Mouse (Mus musculus) forebrain, embryonic 11.5 days (tissue): ENCODE data around the gene Rasgrp1. TPM values are rescaled to one million over a fixed set of nuclear protein-coding genes. Genes with fewer than 3 reads are reported as not detected.
A peak's percentile ranks its signal among the peaks of the same experiment; 100 is the strongest.

ENCODE experiments used
- ATAC-seq: fragments of 200-750 bp; cut with Nextera tagmentation; replicated peaks from 2 replicates; pipeline ENCODE4 v1.8.0; 2017; ENCODE audit warnings: moderate TSS enrichment; ENCODE audit not compliant: low FRiP score
- DNase-seq: peaks from one replicate; pipeline ENCODE4 v3.0.0-alpha.2; 2017; ENCODE audit warnings: low spot score
- H3K27ac ChIP-seq: fragments of 300-500 bp; sonication (generic); 2 replicates; pipeline ENCODE4 v1.5.1; 2014; ENCODE audit warnings: low read depth, low read length
- H3K27me3 ChIP-seq: fragments of 300-500 bp; sonication (generic); 2 replicates; pipeline ENCODE4 v1.6.1; 2014; ENCODE audit warnings: mild to moderate bottlenecking, low read length, mixed read lengths; ENCODE audit not compliant: control insufficient read depth, insufficient read depth
- H3K36me3 ChIP-seq: fragments of 300-500 bp; sonication (generic); 2 replicates; pipeline ENCODE4 v1.6.1; 2014; ENCODE audit warnings: mild to moderate bottlenecking, low read length, moderate library complexity, mixed read lengths; ENCODE audit not compliant: control insufficient read depth, insufficient read depth
- H3K4me1 ChIP-seq: fragments of 300-500 bp; sonication (generic); replicated peaks from 2 replicates; pipeline ENCODE4 v1.6.1; 2014; ENCODE audit warnings: low read length, mixed read lengths; ENCODE audit not compliant: control insufficient read depth, insufficient read depth
- H3K4me2 ChIP-seq: fragments of 300-500 bp; sonication (generic); 2 replicates; pipeline ENCODE4 v1.6.1; 2014; ENCODE audit warnings: low read depth, mild to moderate bottlenecking, low read length, moderate library complexity, mixed read lengths; ENCODE audit not compliant: severe bottlenecking
- H3K4me3 ChIP-seq: fragments of 300-500 bp; sonication (generic); 2 replicates; pipeline ENCODE4 v1.5.1; 2014; ENCODE audit warnings: low read depth, low read length
- H3K9ac ChIP-seq: fragments of 300-500 bp; sonication (generic); 2 replicates; pipeline ENCODE4 v1.6.1; 2014; ENCODE audit warnings: low read length
- H3K9me3 ChIP-seq: fragments of 300-500 bp; sonication (generic); 2 replicates; pipeline ENCODE4 v1.6.1; 2016; ENCODE audit warnings: low read length, mixed read lengths; ENCODE audit not compliant: control insufficient read depth
- WGBS: fragments of 180-500 bp; shearing (Covaris S2); extraction: QIAGEN DNeasy Blood & Tissue Kit; methylation state at CpG from one replicate; pipeline ENCODE4 v1.1.7; 2014; 5-methylcytosine and 5-hydroxymethylcytosine counted together
- polyA plus RNA-seq: library from polyadenylated mRNA; unstranded; fragments of >200 nt; fragmentation: Nextera tagmentation; extraction: Ambion mirVana; gene quantifications from 2 replicates; pipeline ENCODE4 v1.2.1, GENCODE M21; 2014

Gene Rasgrp1
- polyA plus RNA-seq, 1 experiment from 2014 or later, result 11.7 TPM

DNA sequence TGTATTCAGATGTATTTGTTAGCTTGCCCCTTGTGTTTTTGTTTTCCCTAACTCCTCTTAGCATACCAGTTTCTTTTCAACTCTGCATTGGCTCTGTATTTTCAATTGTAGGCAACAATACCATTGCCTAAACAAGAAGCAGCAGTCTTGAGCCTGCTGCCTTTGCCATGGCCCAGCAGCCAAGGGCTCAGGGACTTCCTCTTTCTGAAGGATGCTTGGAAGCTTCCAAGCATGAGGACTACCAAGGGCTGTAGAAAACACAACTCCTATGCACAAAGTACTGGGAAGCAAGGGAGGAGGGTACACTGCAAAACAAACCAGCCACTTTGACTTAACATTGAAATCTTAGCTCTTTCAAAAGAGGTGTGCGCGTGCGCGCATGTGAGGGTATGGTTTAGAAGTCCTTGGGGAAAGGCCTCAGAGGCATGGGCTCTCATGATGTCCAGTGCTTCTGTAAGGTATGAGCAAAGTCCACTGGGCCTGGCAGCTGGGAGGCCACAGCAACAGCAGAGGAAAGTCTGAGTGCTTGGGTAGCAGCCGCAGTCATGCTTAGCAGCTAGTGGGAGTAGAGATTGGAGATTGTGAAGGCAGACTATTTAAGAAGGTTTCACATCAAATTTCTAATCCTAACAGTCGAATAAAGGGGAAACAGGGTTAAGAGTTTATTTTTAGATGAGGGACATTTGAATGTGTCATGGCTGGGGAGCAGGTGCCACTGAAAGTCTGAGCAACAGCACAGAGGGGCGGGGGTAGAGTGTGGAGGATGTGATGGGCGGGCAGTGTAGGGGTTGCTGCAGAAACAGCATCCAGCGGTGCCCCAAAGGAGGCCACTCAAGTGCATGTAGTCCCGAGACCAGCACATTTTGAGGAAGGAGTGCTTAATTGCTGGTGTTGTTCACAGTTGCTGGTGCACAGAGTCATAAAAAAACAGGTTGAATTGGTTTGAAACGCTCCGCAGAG is 39.1 kb downstream of the Rasgrp1 start:
- H3K4me2 ChIP-seq, result no peak overlapping the region
- ATAC-seq (no peak), DNase-seq (no peak)
- WGBS, result 96% methylated on average over 12 of the region's 12 CpGs
- no peaks in the 10 kb centered on the region for H3K36me3 ChIP-seq
- H3K4me3 ChIP-seq, result no peak overlapping the region
- no peaks in the 10 kb centered on the region for H3K27me3 ChIP-seq
- H3K27ac ChIP-seq, result no peak overlapping the region
- no peaks in the 10 kb centered on the region for H3K4me1 ChIP-seq
- no peak overlapping the region for H3K9ac ChIP-seq
- H3K9me3 ChIP-seq, result no peaks in the 10 kb centered on the region

DNA sequence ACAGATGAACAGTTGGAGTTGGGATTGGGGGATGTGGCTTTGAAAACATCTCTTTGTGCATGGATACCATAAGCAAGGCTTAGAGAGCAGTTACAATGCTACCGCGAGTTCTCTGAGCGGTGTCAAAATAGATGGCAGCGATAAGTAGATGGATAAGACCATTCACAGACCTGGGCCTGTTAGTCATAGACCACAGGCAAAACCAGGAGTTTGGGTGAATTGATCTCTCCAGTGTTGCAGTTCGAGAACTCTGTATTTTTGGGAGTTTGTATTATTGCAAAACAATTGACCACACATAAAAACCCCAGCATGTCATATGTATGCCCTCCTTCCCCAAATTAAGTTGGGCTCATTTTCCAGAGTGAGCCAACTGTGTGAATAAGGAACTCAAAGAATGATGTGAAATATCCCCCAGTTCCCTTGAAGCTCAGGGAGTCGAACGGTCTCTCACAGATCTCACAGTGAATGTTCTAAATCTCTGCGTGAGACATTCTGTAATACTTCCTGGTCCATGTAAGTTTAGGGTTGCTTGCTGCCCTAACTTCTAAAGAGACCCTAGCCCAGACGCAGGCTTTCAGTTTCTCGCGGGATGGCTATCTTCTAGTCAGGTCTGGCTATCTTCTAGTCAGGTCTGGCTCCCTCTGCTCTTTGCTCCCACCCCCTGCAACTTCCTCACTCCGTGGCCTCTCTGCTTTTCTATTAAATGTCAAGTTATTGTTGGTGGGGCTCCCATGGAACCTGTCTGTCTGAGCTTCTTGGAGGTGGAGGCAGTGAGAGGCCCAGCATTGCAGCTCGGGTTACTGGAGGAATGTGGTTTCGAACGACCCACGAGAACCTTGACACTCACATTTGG is 43.0 kb downstream of the Rasgrp1 start:
- Histone ChIP-seq H3K9me3 (no peaks in the 10 kb centered on the region), H3K27ac (no peak overlapping the region), H3K4me1 (no peaks in the 10 kb centered on the region), H3K36me3 (no peaks in the 10 kb centered on the region), H3K4me3 (no peak overlapping the region), H3K4me2 (no peak overlapping the region), H3K9ac (no peak overlapping the region), H3K27me3 (no peaks in the 10 kb centered on the region)
- 86% methylated on average over 16 of the region's 16 CpGs for WGBS
- DNase-seq (no peak), ATAC-seq (no peak)

GRCm38 (mm10) chr2:117288291-117288690 is 54.5 kb downstream of the Rasgrp1 start:
- Histone ChIP-seq H3K9me3 (no peaks in the 10 kb centered on the region), H3K9ac (no peak overlapping the region), H3K27ac (no peak overlapping the region), H3K4me3 (no peak overlapping the region), H3K27me3 (no peaks in the 10 kb centered on the region), H3K36me3 (no peaks in the 10 kb centered on the region), H3K4me2 (no peak overlapping the region), H3K4me1 (no peaks in the 10 kb centered on the region)
- DNase-seq (no peak), ATAC-seq (no peak)
- 89% methylated on average over 7 of the region's 7 CpGs for WGBS

DNA sequence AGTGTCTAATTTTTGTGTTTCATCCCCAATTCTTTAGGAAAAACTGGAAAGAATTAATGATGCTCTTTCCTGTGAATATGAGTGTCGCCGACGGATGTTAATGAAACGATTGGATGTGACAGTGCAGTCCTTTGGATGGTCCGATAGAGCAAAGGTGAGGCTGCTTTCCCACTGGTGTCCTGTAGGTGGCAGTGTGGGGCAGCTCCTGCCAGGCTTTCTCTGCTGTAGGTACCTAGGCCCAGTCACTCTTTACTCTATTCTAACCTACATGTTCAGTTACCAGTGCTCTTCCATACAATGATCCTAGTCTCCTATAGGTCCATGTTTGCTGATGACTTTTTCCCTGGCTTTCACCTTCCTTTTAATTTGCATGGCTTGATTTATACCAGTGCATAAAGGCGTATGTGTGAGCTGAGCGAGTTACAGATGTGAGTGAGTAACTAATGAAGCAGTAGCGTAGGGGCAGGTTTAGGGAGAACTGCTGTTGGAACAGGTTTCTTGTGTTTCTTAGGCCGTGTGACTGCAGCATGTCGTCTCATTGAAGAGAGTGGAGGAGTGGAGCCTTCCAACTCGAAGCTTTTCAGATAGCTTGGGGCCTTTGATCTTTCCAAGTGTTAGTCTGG is 78.9 kb downstream of the Rasgrp1 start:
- Histone ChIP-seq H3K4me3 (no peak overlapping the region), H3K4me1 (no peaks in the 10 kb centered on the region), H3K4me2 (no peak overlapping the region), H3K9me3 (no peaks in the 10 kb centered on the region), H3K9ac (no peak overlapping the region), H3K27me3 (no peaks in the 10 kb centered on the region), H3K27ac (no peak overlapping the region), H3K36me3 (peaks cover 3% of the 10 kb centered on the region; the same call in 1 of the 2 replicates)
- WGBS, result 77% methylated on average over 11 of the region's 11 CpGs
- ATAC-seq (peak; percentile 63), DNase-seq (peak; percentile 81)

- no peaks in the 10 kb centered on the region for H3K27me3 ChIP-seq
- ATAC-seq, result no peak
- H3K9ac ChIP-seq, result no peak overlapping the region
- DNase-seq, result no peak
- H3K27ac ChIP-seq, result no peak overlapping the region
- no peaks in the 10 kb centered on the region for H3K4me1 ChIP-seq
- H3K4me3 ChIP-seq, result no peak overlapping the region
- H3K36me3 ChIP-seq, result peaks cover 3% of the 10 kb centered on the region; the same call in 1 of the 2 replicates
- H3K4me2 ChIP-seq, result no peak overlapping the region
- no peaks in the 10 kb centered on the region for H3K9me3 ChIP-seq
- WGBS, result 92% methylated on average over 5 of the region's 5 CpGs
Observed at GRCm38 (mm10) chr2:117262184-117262583, 80.6 kb downstream of the Rasgrp1 start.

DNA sequence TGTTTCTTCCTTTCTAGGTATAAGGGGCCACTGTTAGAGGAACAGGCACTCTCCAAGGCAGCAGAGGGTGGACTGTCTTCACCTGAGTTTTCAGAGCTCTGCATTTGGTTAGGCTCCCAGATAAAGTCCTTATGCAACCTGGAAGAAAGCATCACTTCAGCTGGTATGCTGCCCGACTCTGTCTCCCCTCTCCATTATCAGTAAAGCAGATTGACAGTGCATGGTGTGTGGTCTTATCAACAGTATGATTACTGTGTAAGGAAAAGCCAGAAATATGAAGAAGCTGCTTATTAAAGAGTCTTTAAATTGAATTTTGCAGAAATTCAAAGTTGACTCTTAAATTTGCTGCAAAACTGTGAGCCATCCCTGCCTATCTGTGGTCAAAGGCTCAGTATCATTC is 85.2 kb downstream of the Rasgrp1 start:
- no peaks in the 10 kb centered on the region for H3K27me3 ChIP-seq
- H3K4me2 ChIP-seq, result no peak overlapping the region
- ATAC-seq (no peak), DNase-seq (no peak)
- no peak overlapping the region for H3K27ac ChIP-seq
- no peak overlapping the region for H3K4me3 ChIP-seq
- 95% methylated on average over 1 of the region's 1 CpGs for WGBS
- H3K9ac ChIP-seq, result no peak overlapping the region
- no peaks in the 10 kb centered on the region; the same call in 1 of the 2 replicates for H3K36me3 ChIP-seq
- H3K4me1 ChIP-seq, result no peaks in the 10 kb centered on the region
- H3K9me3 ChIP-seq, result no peaks in the 10 kb centered on the region

- H3K9me3 ChIP-seq, result no peaks in the 10 kb centered on the region
- no peaks in the 10 kb centered on the region; the same call in 1 of the 2 replicates for H3K36me3 ChIP-seq
- DNase-seq (no peak), ATAC-seq (no peak)
- H3K4me2 ChIP-seq, result no peak overlapping the region
- H3K4me1 ChIP-seq, result no peaks in the 10 kb centered on the region
- no peaks in the 10 kb centered on the region for H3K27me3 ChIP-seq
- 91% methylated on average over 2 of the region's 2 CpGs for WGBS
- no peak overlapping the region for H3K9ac ChIP-seq
- H3K4me3 ChIP-seq, result no peak overlapping the region
- H3K27ac ChIP-seq, result no peak overlapping the region
Observed at GRCm38 (mm10) chr2:117255415-117255814, 87.4 kb downstream of the Rasgrp1 start.

DNA sequence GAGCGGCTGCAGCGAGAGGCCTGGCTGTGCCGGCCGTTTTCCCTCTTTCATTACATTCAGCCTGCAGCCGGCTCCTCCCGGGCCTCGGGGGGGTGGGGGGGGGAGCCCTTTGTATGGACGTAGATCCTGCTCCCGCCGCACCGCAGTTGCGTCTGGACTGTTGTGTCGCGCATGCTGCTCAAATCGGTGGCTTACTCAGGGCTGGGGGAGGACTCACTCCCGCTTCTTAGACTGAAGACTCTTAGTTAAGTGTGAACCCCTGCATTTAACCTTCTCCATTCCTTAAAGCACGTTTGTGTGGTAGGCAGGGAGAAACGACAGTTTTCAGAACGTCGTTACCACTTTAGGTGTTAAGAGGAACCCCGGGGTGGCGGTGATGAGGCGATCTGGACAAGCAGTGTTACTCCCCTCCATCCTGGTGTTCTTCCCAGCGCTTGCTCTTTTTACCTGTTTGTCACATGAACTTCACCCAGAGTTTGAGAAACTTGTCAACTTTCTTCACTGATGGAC is 92.7 kb downstream of the Rasgrp1 start:
- WGBS, result under 1% methylated on average over 24 of the region's 24 CpGs
- H3K9me3 ChIP-seq, result no peaks in the 10 kb centered on the region
- no peak for DNase-seq
- no peaks in the 10 kb centered on the region for H3K27me3 ChIP-seq
- H3K27ac ChIP-seq, result peak overlapping the region; percentile 86
- no peaks in the 10 kb centered on the region for H3K36me3 ChIP-seq
- H3K4me2 ChIP-seq, result peak overlapping the region; percentile 63
- H3K4me3 ChIP-seq, result peak overlapping the region; percentile 89
- H3K9ac ChIP-seq, result peak overlapping the region; percentile 96
- H3K4me1 ChIP-seq, result no peaks in the 10 kb centered on the region
- peak; percentile 70 for ATAC-seq
